Comparison of ENCODE assay signal across 19 mouse cellular contexts in genomic region chr10:63282417-63282816, GRCm38 (mm10). TPM values are rescaled to one million over a fixed set of nuclear protein-coding genes. Genes with fewer than 3 reads are reported as not detected.
DNase-seq lines count a peak whose midpoint lies in the region; ATAC-seq and TF ChIP-seq lines count a peak whose summit lies in the region.
"Had no signal": no experiment of that assay in that cellular context is flagged by ENCODE, and none has a peak within 500 bp of the region (broad histone marks: within the 10 kb centered on the region; RNA-seq: fewer than 3 reads in every experiment).

No protein-coding gene starts in this region.

- peaks cover 25% of the 10 kb centered on the region for H3K4me1 ChIP-seq in liver, embryonic 11.5 days (replicated peaks; ENCODE audit: control insufficient read depth, insufficient read depth, low read length)
- H3K4me1 ChIP-seq in liver, embryonic 15.5 days (replicated peaks): peaks cover 38% of the 10 kb centered on the region
- H3K4me1 ChIP-seq in lung, postnatal 0 days (ENCODE audit: insufficient read depth, low read depth, low read length): no peaks in the 10 kb centered on the region
- H3K4me1 ChIP-seq: embryonic facial prominence, embryonic 15.5 days; forebrain, embryonic 15.5 days; heart, embryonic 12.5 days; hindbrain, embryonic 10.5 days had no signal

- TF ChIP-seq CTCF in lung, postnatal 0 days (IDR thresholded peaks at IDR 0.05): no peak

- no peak overlapping the region for H3K4me2 ChIP-seq in liver, embryonic 11.5 days
- no peak overlapping the region for H3K4me2 ChIP-seq in liver, embryonic 15.5 days
- H3K4me2 ChIP-seq in lung, postnatal 0 days (replicated peaks; ENCODE audit: low read depth, low read length): no peak overlapping the region
- H3K4me2 ChIP-seq: embryonic facial prominence, embryonic 15.5 days; forebrain, embryonic 15.5 days; heart, embryonic 12.5 days; hindbrain, embryonic 14.5 days had no signal

- DNase-seq in liver, embryonic 11.5 days (ENCODE audit: low spot score): no peak
- no peak for DNase-seq in liver
- DNase-seq in left cerebral cortex, postnatal 14 days (ENCODE audit: low spot score in 2 of 2): no peak
- no peak for DNase-seq in lung, postnatal 0 days (ENCODE audit: low spot score)
- no peak for DNase-seq in ovary, postnatal 10 days (ENCODE audit: low spot score)
- DNase-seq: adrenal gland, postnatal 14 days; cerebellum, adult 2 months; cerebellum, postnatal 10 days; embryo, embryonic 11 days had no signal

- 69% methylated on average over 4 of the region's 4 CpGs for WGBS in liver, embryonic 11.5 days
- WGBS in liver, embryonic 15.5 days (ENCODE audit: insufficient replicate concordance): 39% methylated on average over 4 of the region's 4 CpGs
- WGBS in lung, postnatal 0 days: 86% methylated on average over 4 of the region's 4 CpGs

- no peaks in the 10 kb centered on the region for H3K9me3 ChIP-seq in liver, embryonic 11.5 days (ENCODE audit: control insufficient read depth, low read length)
- no peaks in the 10 kb centered on the region for H3K9me3 ChIP-seq in liver, embryonic 15.5 days (replicated peaks)
- H3K9me3 ChIP-seq in lung, postnatal 0 days (ENCODE audit: low read length): no peaks in the 10 kb centered on the region
- H3K9me3 ChIP-seq: embryonic facial prominence, embryonic 15.5 days; forebrain, embryonic 15.5 days; heart, embryonic 12.5 days; hindbrain, embryonic 10.5 days had no signal

- H3K27me3 ChIP-seq in liver, embryonic 11.5 days (replicated peaks; ENCODE audit: control insufficient read depth, insufficient read depth, low read length): no peaks in the 10 kb centered on the region
- no peaks in the 10 kb centered on the region for H3K27me3 ChIP-seq in liver, embryonic 15.5 days
- no peaks in the 10 kb centered on the region for H3K27me3 ChIP-seq in lung, postnatal 0 days (replicated peaks; ENCODE audit: insufficient read depth, low read length)
- H3K27me3 ChIP-seq: embryonic facial prominence, embryonic 15.5 days; forebrain, embryonic 15.5 days; heart, embryonic 12.5 days; Patski had no signal

- peak; percentile 60 for ATAC-seq in liver, embryonic 11.5 days (replicated peaks; ENCODE audit: low FRiP score)
- ATAC-seq in erythroblast, adult 5-6 weeks (replicated peaks; ENCODE audit: low FRiP score, poor library complexity, severe bottlenecking): peak; percentile 33; the same call in 1 of the 2 replicates
- ATAC-seq in liver, embryonic 15.5 days (ENCODE audit: insufficient read depth): peak; percentile 64; the same call in 1 of the 2 replicates
- ATAC-seq in megakaryocyte-erythroid progenitor cell, adult 5-6 weeks (replicated peaks; ENCODE audit: low FRiP score, low TSS enrichment, poor library complexity, severe bottlenecking): peak; percentile 59
- no peak for ATAC-seq in lung, postnatal 0 days
- ATAC-seq: activated CD4-positive, CD25-positive, alpha-beta regulatory T cell, adult 4 months; forebrain, embryonic 15.5 days; Patski had no signal

- H3K36me3 ChIP-seq in liver, embryonic 11.5 days (ENCODE audit: control insufficient read depth, insufficient read depth, low read length): peaks cover 24% of the 10 kb centered on the region; the same call in 1 of the 2 replicates
- H3K36me3 ChIP-seq in liver, embryonic 15.5 days (replicated peaks): peaks cover 74% of the 10 kb centered on the region
- peaks cover 36% of the 10 kb centered on the region for H3K36me3 ChIP-seq in lung, postnatal 0 days (ENCODE audit: insufficient read depth, low read length)

- intact Hi-C loops in left cerebral cortex, postnatal 14 days (cut with DNase I): no loop called here

- no peak overlapping the region for H3K4me3 ChIP-seq in liver, embryonic 11.5 days (ENCODE audit: low read depth, low read length)
- no peak overlapping the region for H3K4me3 ChIP-seq in liver, embryonic 15.5 days (replicated peaks)
- no peak overlapping the region for H3K4me3 ChIP-seq in lung, postnatal 0 days (ENCODE audit: low read depth, low read length)
- H3K4me3 ChIP-seq: embryonic facial prominence, embryonic 15.5 days; forebrain, embryonic 15.5 days; heart, embryonic 12.5 days; hindbrain, embryonic 10.5 days had no signal

- H3K27ac ChIP-seq in liver, embryonic 11.5 days (ENCODE audit: low read depth, low read length): no peak overlapping the region
- H3K27ac ChIP-seq in liver, embryonic 15.5 days (replicated peaks): peak overlapping the region; percentile 48; the same call in 1 of the 2 replicates
- H3K27ac ChIP-seq in lung, postnatal 0 days (ENCODE audit: low read length): no peak overlapping the region
- H3K27ac ChIP-seq: embryonic facial prominence, embryonic 15.5 days; forebrain, embryonic 15.5 days; hindbrain, embryonic 10.5 days; hindbrain, embryonic 14.5 days had no signal

- H3K9ac ChIP-seq in liver, embryonic 11.5 days (ENCODE audit: low read depth, low read length): no peak overlapping the region
- H3K9ac ChIP-seq in liver, embryonic 15.5 days: no peak overlapping the region
- no peak overlapping the region for H3K9ac ChIP-seq in lung, postnatal 0 days (replicated peaks; ENCODE audit: low read depth)
- H3K9ac ChIP-seq: embryonic facial prominence, embryonic 15.5 days; forebrain, embryonic 15.5 days; heart, embryonic 12.5 days; hindbrain, embryonic 14.5 days had no signal

- TF ChIP-seq EP300 in lung, postnatal 0 days (IDR thresholded peaks at IDR 0.05): no peak

RNA-seq across cellular contexts. Expression of gene Herc4, which starts 38.8 kb away (rescaled TPM):
- 46.1 and 48.8 TPM in 2 replicates for polyA plus RNA-seq in liver, embryonic 11.5 days (2014; fragmentation: Nextera tagmentation; extraction: Ambion mirVana)
- 88.8 and 116 TPM in 2 replicates for total RNA-seq in erythroblast, adult 5-6 weeks (2015; ENCODE audit: low replicate concordance)
- total RNA-seq in erythroblast, adult 5-6 weeks (2017; ENCODE audit: low replicate concordance): 84.1 and 89.2 TPM in 2 replicates
- polyA plus RNA-seq in liver, embryonic 15.5 days (2015; fragmentation: Nextera tagmentation; extraction: Ambion mirVana): 26.8 and 31.3 TPM in 2 replicates
- total RNA-seq in megakaryocyte-erythroid progenitor cell, adult 5-6 weeks (2014; fragmentation: Nextera tagmentation): 78.6 and 81.4 TPM in 2 replicates
- 62.7 and 77.5 TPM in 2 replicates for total RNA-seq in megakaryocyte-erythroid progenitor cell, adult 5-6 weeks (2017)
- total RNA-seq in left cerebral cortex, postnatal 14 days (2021): 10 to 100 TPM; 38.6 to 41.8 TPM
- polyA plus RNA-seq in lung, postnatal 0 days (2015; fragmentation: Nextera tagmentation; extraction: Ambion mirVana): 23.8 and 28.3 TPM in 2 replicates
